Mouse (Mus musculus) liver, postnatal 0 days (tissue): Measurements from ENCODE around the gene Ttc13. TPM values are rescaled to one million over a fixed set of nuclear protein-coding genes. Genes with fewer than 3 reads are reported as not detected.

Experiments used
- ATAC-seq: fragments of 200-750 bp; cut with Nextera tagmentation; 2 replicates; pipeline ENCODE4 v1.8.0; 2017; ENCODE audit warnings: mild to moderate bottlenecking, moderate library complexity
- DNase-seq: peaks from one replicate; pipeline ENCODE4 v3.0.0-alpha.2; 2016
- H3K27ac ChIP-seq: fragments of 300-500 bp; sonication (generic); 2 replicates; pipeline ENCODE4 v1.5.1; 2014; ENCODE audit warnings: antibody characterized with exemption, moderate library complexity, mild to moderate bottlenecking, low read depth
- H3K27me3 ChIP-seq: fragments of 300-500 bp; sonication (generic); 2 replicates; pipeline ENCODE4 v1.6.1; 2014; ENCODE audit warnings: low read length, control low read depth, mixed read lengths; ENCODE audit not compliant: insufficient read depth
- H3K36me3 ChIP-seq: fragments of 300-500 bp; sonication (generic); replicated peaks from 2 replicates; pipeline ENCODE4 v1.6.1; 2014; ENCODE audit warnings: mild to moderate bottlenecking, control low read depth, low read length, moderate library complexity, mixed read lengths; ENCODE audit not compliant: insufficient read depth
- H3K4me1 ChIP-seq: fragments of 300-500 bp; sonication (generic); 2 replicates; pipeline ENCODE4 v1.6.1; 2014; ENCODE audit warnings: antibody characterized with exemption, mild to moderate bottlenecking, control low read depth; ENCODE audit not compliant: insufficient read depth
- H3K4me2 ChIP-seq: fragments of 300-500 bp; sonication (generic); 2 replicates; pipeline ENCODE4 v1.6.1; 2014; ENCODE audit warnings: low read depth, mild to moderate bottlenecking, low read length, moderate library complexity, mixed read lengths
- H3K4me3 ChIP-seq: fragments of 300-500 bp; sonication (generic); 2 replicates; pipeline ENCODE4 v1.5.1; 2014; ENCODE audit warnings: low read depth, low read length
- H3K9ac ChIP-seq: fragments of 300-500 bp; sonication (generic); replicated peaks from 2 replicates; pipeline ENCODE4 v1.6.1; 2014; ENCODE audit warnings: mild to moderate bottlenecking, moderate library complexity
- H3K9me3 ChIP-seq: fragments of 300-500 bp; sonication (generic); 2 replicates; pipeline ENCODE4 v1.6.1; 2016; ENCODE audit warnings: mild to moderate bottlenecking, control low read depth, low read length, mixed read lengths
- CTCF ChIP-seq: sonication (generic); IDR thresholded peaks from 2 replicates; pipeline ENCODE4 v1.5.1; 2016; ENCODE audit warnings: antibody characterized with exemption, low read depth
- EP300 ChIP-seq: IDR thresholded peaks from 2 replicates; pipeline ENCODE4 v1.6.1; 2016; ENCODE audit warnings: antibody characterized with exemption, low read depth, mild to moderate bottlenecking
- WGBS: fragments of 180-500 bp; shearing (Covaris S2); extraction: QIAGEN DNeasy Blood & Tissue Kit; methylation state at CpG from one replicate; pipeline ENCODE4 v1.1.7; 2014; ENCODE audit not compliant: insufficient replicate concordance; 5-methylcytosine and 5-hydroxymethylcytosine counted together
- polyA plus RNA-seq: library from polyadenylated mRNA; unstranded; fragments of >200 nt; fragmentation: Nextera tagmentation; extraction: Ambion mirVana; gene quantifications from 2 replicates; pipeline ENCODE4 v1.2.1, GENCODE M21; 2015

Gene Ttc13
- polyA plus RNA-seq, 1 experiment from 2014 or later, result 14.0 TPM

DNA sequence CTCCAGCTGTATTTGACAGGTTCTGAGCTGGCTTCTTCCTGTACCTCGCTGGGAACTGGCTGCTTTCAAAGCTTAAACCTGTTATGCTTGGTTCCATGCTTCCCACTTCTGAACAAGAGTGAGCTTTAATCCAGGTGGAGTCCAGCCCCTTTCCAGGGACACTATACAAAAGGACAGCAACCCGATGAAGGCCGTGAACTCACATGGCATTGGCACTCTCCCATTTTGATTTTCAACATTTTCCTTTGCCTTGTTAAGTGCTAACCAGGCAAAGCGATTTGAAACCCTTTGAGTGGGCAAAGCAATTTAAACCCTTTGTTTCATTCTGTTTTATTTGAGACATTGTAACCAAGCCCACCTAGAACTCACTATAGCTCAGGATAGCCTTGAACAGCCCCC is 33.0 kb upstream of the Ttc13 start:
- DNase-seq (no peak), ATAC-seq (no peak)
- H3K9ac ChIP-seq, result no peak overlapping the region
- H3K27ac ChIP-seq, result peak overlapping the region; percentile 69
- peaks cover 27% of the 10 kb centered on the region for H3K27me3 ChIP-seq
- peaks cover 16% of the 10 kb centered on the region for H3K4me1 ChIP-seq
- no peaks in the 10 kb centered on the region for H3K9me3 ChIP-seq
- H3K36me3 ChIP-seq, result no peaks in the 10 kb centered on the region
- TF ChIP-seq EP300, result no peak
- TF ChIP-seq CTCF, result no peak
- WGBS, result 30% methylated on average over 4 of the region's 4 CpGs
- H3K4me2 ChIP-seq, result no peak overlapping the region
- H3K4me3 ChIP-seq, result no peak overlapping the region

DNA sequence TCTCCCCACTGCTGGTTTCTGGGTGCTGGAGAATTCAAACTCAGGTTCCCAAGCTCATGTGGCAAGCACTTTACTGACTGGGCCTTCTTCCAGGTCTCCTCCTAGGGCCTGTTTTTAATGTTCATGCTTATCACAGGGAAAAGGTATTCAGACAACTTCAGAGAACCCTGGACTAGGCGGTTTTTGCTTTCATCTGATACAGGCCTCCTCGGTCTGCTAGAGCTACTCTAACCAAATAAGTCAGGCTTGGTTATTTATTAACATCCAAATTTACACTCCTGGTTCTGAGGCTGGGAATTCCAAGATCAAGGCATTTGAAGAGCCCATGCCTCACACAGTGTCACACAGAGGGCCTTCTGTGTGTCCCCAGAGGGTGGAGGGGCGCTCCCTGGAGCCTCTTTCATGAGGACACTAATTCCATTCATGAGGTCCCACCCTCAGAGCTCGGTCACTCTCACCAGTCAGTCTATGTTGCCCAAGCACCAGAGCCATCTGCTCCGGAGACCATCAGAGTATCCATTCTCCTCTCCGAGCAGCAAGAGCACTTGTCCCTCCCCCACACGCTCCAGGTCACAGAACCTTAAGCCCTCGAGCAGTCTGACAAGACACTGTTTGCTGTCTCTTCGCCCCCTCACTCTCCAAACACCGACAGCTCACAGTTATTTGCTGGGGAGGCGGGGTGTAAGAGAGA is 32.5 kb upstream of the Ttc13 start:
- Histone ChIP-seq H3K9ac (no peak overlapping the region), H3K27ac (peak overlapping the region; percentile 69), H3K36me3 (no peaks in the 10 kb centered on the region), H3K4me1 (peaks cover 16% of the 10 kb centered on the region), H3K4me2 (no peak overlapping the region), H3K4me3 (no peak overlapping the region), H3K27me3 (peaks cover 29% of the 10 kb centered on the region), H3K9me3 (no peaks in the 10 kb centered on the region)
- DNase-seq, result no peak
- TF ChIP-seq CTCF (no peak), EP300 (no peak)
- 22% methylated on average over 11 of the region's 11 CpGs for WGBS
- peak; percentile 34; the same call in 1 of the 2 replicates for ATAC-seq

DNA sequence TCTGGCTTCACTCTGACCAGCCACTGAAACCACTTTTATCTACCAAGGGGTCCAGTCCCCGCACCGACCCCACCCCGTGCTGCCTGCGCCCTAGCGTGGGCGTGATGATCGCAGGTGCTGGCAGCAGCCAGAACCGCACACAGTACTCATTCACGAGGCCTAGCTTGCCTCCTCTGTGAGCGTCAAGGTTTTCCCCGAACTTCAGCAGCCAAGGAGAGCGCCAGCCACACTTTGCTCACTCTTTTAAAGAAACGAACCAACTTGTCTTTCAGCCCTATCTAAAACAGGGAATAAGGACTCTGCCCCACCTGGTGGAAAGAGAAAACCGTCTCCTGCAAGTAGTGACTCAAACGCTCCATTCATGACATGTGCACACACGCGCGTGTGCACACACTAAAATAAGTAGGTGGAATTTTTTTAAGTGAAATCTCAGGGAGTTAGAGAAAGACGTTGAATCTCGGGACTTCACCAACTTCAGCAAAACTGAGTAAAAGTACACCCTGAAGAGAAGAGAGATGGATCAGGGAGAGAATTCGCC is 30.6 kb upstream of the Ttc13 start:
- ATAC-seq (no peak), DNase-seq (no peak)
- WGBS, result 36% methylated on average over 21 of the region's 21 CpGs
- H3K4me1 ChIP-seq, result peaks cover 16% of the 10 kb centered on the region
- TF ChIP-seq CTCF (no peak), EP300 (no peak)
- H3K4me3 ChIP-seq, result no peak overlapping the region
- no peaks in the 10 kb centered on the region for H3K9me3 ChIP-seq
- no peak overlapping the region for H3K27ac ChIP-seq
- H3K27me3 ChIP-seq, result peaks cover 29% of the 10 kb centered on the region
- no peaks in the 10 kb centered on the region for H3K36me3 ChIP-seq
- no peak overlapping the region for H3K9ac ChIP-seq
- H3K4me2 ChIP-seq, result no peak overlapping the region; the same call in 1 of the 2 replicates

DNA sequence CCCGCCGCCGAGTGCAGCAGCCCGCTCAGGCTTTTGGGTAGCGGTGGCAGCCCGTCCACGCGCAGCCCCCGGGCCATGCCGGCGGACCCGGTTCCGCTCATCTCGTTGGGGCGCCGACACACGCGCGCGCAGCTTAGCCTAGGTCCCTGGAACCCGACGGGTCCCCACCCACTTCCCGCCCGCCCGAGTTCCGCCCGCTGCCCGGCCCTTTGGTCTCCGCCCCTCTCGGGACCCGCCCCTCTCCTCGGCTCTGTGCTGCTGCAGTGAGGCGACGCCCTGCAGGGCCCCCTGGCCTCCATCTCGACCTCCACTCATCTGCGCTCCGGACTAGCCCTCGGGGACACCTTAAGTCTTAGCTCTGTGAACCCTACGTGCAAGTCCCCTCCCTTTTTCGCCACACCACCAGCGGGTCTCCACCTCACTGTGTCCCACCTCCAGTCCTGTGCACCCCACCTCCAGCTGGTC is 30.0 kb upstream of the Ttc13 start, which contains the start of gene Fam89a:
Gene Fam89a (minus strand): TSS at position 124 of the 465 bp plus-strand sequence.
- H3K4me2 ChIP-seq, result peak within 1 kb of the TSS; percentile 87
- peaks cover 29% of the 10 kb centered on the region for H3K27me3 ChIP-seq
- no peaks in the 10 kb centered on the region for H3K9me3 ChIP-seq
- peaks cover 16% of the 10 kb centered on the region for H3K4me1 ChIP-seq
- DNase-seq (peak; percentile 81), ATAC-seq (peak; percentile 58)
- 2% methylated on average over 26 of the region's 41 CpGs for WGBS
- TF ChIP-seq CTCF (no peak), EP300 (no peak)
- H3K4me3 ChIP-seq, result peak within 1 kb of the TSS; percentile 60
- peak within 1 kb of the TSS; percentile 42 for H3K9ac ChIP-seq
- no peak within 1 kb of the TSS; the same call in 1 of the 2 replicates for H3K27ac ChIP-seq
- no peaks in the 10 kb centered on the region for H3K36me3 ChIP-seq

DNA sequence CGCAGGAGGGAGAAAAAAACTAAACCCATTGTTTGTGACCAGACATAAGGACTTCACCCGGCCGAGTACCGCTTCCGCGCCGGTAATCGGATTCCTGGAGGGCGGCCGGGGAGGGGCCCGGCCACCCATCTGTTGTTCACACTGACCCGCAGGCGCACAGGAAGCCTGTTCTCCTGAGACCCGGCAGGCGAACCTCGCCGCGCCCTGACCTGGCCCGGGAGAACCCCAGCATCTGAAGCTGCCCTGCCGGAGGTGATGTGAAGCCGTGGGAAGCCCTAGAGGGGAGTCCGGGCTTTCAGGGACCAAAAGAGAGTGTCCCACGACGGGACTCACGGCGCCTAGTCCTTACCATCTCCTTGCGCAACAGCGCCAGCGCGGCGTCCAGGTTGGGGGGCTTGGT is 29.4 kb upstream of the Ttc13 start:
- Histone ChIP-seq H3K9me3 (no peaks in the 10 kb centered on the region), H3K4me2 (peak overlapping the region; percentile 87), H3K9ac (peak overlapping the region; percentile 42), H3K27me3 (peaks cover 29% of the 10 kb centered on the region), H3K4me3 (peak overlapping the region; percentile 60), H3K4me1 (peaks cover 21% of the 10 kb centered on the region), H3K36me3 (no peaks in the 10 kb centered on the region), H3K27ac (no peak overlapping the region; the same call in 1 of the 2 replicates)
- no peak for TF ChIP-seq EP300
- TF ChIP-seq CTCF, result no peak
- ATAC-seq, result peak; percentile 12; the same call in 1 of the 2 replicates
- DNase-seq, result peak; percentile 28
- WGBS, result under 1% methylated on average over 31 of the region's 31 CpGs

DNA sequence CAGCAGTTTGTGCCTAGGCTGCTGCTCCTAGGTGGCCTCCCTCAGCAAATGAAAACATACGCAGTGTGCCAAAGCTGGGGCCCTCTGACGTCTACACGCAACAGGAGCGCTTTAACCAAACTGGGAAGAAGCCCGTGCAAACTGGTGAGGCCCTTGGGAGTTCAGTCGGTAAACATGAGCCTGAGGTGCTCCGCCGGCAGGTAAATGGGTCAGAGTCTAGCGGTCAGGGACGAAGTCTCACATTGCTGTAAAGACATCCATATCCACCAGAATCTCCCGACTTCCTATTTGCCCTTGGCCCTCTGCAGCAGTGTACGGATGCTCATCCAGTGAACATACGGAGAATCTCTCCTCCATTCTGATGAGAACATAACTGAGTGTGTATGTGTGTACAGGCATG is 24.9 kb upstream of the Ttc13 start:
- Histone ChIP-seq H3K9ac (no peak overlapping the region), H3K9me3 (no peaks in the 10 kb centered on the region), H3K36me3 (no peaks in the 10 kb centered on the region), H3K4me3 (no peak overlapping the region), H3K4me2 (no peak overlapping the region), H3K27me3 (peaks cover 19% of the 10 kb centered on the region), H3K4me1 (peaks cover 24% of the 10 kb centered on the region), H3K27ac (no peak overlapping the region)
- DNase-seq, result no peak
- peak; percentile 22; the same call in 1 of the 2 replicates for ATAC-seq
- TF ChIP-seq CTCF (no peak), EP300 (no peak)
- 58% methylated on average over 13 of the region's 13 CpGs for WGBS
